Mouse (Mus musculus) induced T-regulatory cell, adult 2 months (primary cell): Measurements from ENCODE around the gene Nudt2.
A peak's percentile ranks its signal among the peaks of the same experiment; 100 is the strongest.

ENCODE experiments used
- DNase-seq: peaks from one replicate; pipeline ENCODE4 v3.0.0-alpha.2; 2012; ENCODE audit warnings: low read depth

The Nudt2 gene

GRCm38 (mm10) chr4:41464345-41465286, at the start of gene Nudt2, which contains the start of gene Kif24:
Gene Nudt2, plus strand, starts transcription at chr4:41465151.
Gene Kif24, minus strand, starts transcription at chr4:41464887.
- peak; percentile 100 for DNase-seq

- DNase-seq: no peak
Observed at GRCm38 (mm10) chr4:41416966-41417365, 48.0 kb upstream of the Nudt2 start.

DNA sequence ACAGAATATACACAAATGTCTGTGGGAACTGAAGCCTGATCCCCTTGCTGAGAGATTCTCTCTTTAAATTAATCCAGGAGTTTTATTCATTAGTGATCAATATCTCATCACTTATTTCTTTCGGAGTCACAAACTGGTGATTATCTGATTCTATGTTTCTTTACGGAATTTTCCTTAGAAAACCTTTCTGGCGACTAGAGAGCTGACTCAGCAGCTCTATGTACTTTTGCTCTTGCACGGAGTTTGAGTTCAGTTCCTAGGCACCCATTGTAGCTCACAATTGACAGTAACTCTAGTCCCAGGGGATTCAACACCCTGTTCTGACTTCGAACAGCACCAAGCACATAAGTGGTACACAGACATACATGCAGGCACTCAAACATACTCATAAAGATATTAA, 26.0 kb upstream of the Nudt2 start:
- no peak for DNase-seq

GRCm38 (mm10) chr4:41442790-41443302, 22.1 kb upstream of the Nudt2 start:
- DNase-seq: no peak

DNA sequence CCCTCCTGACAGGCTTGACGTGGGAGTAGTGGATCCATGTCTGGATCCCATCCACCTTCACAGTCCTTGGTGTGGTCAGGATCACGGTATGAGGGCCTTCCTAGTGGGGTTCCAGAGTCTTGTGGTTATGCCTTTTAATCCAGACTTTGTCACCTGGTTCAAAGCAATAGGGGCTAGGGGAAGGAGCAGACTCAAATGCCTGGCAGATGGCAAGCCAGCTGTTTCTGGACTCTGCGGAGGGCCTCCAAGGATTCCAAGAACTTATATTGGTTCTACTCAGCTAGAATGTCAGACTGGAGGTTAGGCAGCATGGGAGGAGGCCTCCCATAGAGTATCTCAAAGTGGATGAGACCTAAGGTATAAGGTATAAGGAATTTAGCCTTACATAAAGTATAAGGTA, 17.4 kb upstream of the Nudt2 start:
- DNase-seq: no peak

DNA sequence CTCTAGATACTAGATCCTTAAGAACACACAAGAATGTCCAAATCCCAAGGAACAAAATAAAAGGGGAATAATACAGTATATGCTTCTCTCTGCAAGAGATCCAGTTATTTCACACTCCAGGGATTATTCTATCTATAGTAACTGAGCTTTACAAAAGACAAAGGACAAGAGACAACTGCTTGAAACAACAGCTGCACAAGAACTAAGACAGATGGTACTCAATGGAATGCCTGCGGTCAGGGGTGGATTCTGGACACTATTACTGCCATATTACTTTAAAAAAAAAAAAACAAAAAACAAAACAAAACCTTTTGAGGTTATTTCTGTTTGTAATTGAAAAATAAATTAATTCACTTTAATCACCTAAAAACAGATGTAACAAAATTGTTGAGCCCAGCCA, 4.3 kb upstream of the Nudt2 start:
- DNase-seq: no peak

DNA sequence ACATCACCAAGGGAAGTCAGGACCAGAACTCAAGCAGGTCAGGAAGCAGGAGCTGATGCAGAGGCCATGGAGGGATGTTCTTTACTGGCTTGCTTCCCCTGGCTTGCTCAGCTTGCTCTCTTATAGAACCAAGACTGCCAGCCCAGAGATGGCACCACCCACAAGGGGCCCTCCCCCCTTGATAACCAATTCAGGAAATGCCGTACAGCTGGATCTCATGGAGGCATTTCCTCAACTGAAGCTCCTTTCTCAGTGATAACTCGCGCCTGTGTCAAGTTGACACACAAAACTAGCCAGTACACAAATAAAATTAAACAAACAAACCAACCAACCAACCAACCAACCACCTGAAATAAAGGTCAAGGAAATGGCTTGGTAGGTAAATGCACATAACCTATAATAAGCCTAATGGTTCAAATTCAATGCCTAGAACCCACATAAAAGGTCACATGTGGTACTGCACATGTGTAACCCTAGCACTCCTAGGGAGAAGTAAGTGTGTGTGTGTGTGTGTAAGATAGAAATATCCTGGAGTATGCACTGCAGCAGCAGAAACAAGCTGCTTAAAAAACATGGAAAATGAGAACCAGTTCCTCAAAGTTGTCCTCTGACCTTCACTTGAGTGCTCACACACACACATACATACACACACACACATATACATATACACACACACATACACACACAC, 1.8 kb upstream of the Nudt2 start:
- DNase-seq: peak; percentile 47

GRCm38 (mm10) chr4:41465287-41465665, 325 bp downstream of the Nudt2 start:
- DNase-seq: no peak

- peak; percentile 66 for DNase-seq
Observed at GRCm38 (mm10) chr4:41468396-41469080, 3.6 kb downstream of the Nudt2 start.

- DNase-seq: no peak
Observed at GRCm38 (mm10) chr4:41469199-41469598, 4.2 kb downstream of the Nudt2 start.

- no peak for DNase-seq
Observed at GRCm38 (mm10) chr4:41470051-41470683, 5.2 kb downstream of the Nudt2 start.

DNA sequence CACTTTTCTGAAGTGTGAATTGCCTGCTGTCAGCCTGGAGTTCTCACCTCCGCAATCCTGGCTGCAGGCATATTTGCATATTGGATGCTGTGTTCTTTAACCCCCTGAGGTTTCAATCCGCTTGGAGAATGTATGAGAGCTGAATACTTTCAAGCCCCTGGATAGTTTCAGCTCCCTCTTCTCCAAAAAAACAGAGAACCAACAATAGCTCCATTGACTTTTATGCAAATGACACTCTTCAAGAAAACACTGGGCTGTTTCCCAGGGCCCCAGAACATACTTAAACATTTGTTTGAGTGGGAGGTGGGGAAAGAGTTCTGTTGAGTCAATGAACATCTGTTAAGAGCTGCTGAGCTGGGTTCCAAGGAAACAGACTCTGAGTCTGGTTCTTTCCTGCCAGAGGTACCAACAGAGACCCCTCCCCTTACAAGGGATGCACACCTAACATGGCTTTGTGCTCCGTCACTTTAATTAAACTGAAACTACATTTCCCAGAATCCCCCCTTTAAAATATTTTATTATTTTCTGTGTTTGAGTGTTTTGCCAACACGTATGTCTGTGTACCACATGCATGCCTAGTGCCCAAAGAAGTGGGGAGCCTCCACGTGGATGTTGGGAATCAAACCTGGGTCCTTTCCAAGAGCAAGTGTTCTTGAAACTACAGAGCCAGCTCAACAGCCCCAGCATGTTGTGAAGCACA, 5.9 kb downstream of the Nudt2 start:
- no peak for DNase-seq

- no peak for DNase-seq
Observed at GRCm38 (mm10) chr4:41471384-41471689, 6.4 kb downstream of the Nudt2 start.

DNA sequence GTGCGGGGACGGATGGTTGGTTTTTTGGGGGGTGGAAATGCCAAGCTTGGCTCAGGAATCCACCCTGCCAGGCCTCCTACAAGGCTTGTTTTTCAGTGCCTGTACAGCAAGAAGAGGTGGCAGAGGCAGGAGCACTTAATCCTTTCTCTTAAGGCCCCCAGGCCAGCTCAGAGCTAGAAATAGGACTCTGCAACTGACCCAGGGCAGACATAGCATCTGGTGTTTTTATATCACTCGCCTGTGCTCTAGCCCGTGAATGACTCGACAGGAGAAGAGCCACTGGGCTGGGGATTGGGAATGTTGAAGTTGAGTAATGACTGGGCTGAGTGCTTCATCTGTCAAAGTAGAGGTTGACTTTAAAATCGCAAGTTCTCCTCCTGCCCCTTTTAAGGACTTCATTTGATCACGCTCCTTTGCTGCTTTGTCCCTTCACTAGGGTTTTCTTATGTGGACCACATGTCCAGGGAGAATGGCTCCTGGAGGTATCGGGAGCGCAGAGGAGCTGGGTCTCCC, 12.8 kb downstream of the Nudt2 start:
- no peak for DNase-seq

DNA sequence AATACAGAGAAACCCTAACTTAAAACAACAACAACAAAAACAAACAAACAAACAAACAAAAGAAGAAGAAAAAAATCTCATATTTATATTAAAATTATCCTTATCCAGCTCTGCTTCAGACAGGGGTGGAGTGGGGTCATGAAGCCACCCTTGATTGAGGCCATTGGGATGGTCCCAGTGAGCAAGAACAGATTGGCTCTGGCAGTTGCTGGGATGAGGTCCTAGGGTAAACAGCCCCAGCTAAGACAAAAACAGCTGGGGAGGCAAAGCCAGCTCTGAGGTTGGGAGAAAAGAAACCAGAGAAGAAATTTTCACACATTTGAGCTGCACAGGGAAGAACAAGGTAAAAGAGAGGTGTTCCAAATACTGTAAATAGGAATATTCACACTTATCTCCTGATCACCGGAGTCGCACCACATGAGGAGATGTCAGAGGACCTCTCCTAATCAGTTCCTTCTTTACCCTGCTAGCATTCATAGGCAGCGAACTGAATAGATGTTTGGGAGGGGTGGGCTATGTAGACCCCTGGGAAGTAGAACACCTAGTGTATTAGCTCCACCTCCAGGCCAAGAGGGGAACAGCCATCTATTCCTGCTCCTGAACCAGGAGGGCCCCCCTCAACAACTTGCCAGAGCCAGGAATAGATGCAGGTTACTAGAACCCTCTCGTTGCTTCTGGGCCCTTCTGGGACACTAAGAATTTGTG, 14.0 kb downstream of the Nudt2 start:
- no peak for DNase-seq

GRCm38 (mm10) chr4:41479456-41479804, 14.5 kb downstream of the Nudt2 start:
- DNase-seq: no peak

- DNase-seq: no peak
Observed at GRCm38 (mm10) chr4:41480254-41480653, 15.3 kb downstream of the Nudt2 start.

GRCm38 (mm10) chr4:41481601-41482017, 16.7 kb downstream of the Nudt2 start:
- DNase-seq: no peak

- DNase-seq: no peak
Observed at GRCm38 (mm10) chr4:41492951-41493350, 28.0 kb downstream of the Nudt2 start.

DNA sequence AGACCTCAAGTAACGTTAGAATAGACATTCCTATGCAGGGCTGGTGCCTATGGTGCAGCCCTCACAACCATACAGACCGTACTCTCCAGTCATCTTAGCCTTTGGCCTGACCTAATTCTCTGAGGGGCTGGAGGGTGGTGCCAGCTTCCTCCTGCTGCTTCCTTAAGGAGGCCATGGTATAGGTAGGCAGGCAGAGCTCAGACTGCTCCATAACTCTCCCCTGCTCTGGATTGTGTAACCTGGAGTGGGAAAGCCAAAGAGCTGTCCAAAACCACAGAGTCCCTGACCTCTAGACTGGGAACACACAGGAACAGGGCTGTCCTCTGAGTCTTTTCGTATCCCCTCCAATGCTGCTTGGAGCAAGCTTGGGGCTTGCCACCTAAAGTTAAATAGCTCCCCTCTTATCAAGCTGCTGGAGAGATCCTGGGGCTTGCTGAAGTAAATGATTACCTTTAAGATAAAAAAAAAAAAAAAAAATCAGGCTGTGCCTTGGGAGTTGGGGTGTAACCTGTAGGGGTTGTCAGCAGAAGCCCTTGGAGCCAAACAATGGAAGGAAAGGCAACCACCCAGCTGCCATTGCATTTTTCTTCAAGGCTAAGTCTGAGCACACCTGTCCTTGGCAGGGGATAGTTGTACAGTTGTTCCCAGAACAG, 28.6 kb downstream of the Nudt2 start:
- no peak for DNase-seq
